Mouse (Mus musculus) ES-E14 (cell line): ENCODE measurements at regions not wholly inside any gene's neighbourhood (a gene's known extent, or its start where the extent isn't known, plus 50 kb on each side); places are given as distances from the start of the nearest gene placed in this dataset.

Experiments
- CHD2 ChIP-seq: IDR thresholded peaks from 2 replicates; pipeline ENCODE4 v1.6.1; 2014; ENCODE audit warnings: mild to moderate bottlenecking, low read depth, low read length, inconsistent platforms
- HCFC1 ChIP-seq: IDR thresholded peaks from 2 replicates; pipeline ENCODE4 v1.6.1; 2012; ENCODE audit warnings: low read length, inconsistent platforms, borderline replicate concordance; ENCODE audit not compliant: insufficient read depth
- MAFK ChIP-seq: IDR thresholded peaks from 2 replicates; pipeline ENCODE4 v1.6.1; 2014; ENCODE audit warnings: mild to moderate bottlenecking, low read depth, low read length, inconsistent platforms; ENCODE audit not compliant: insufficient read depth
- ZNF384 ChIP-seq: IDR thresholded peaks from 2 replicates; pipeline ENCODE4 v1.6.1; 2012; ENCODE audit warnings: low read depth, low read length, inconsistent platforms

- no peak for TF ChIP-seq CHD2
- no peak for TF ChIP-seq ZNF384
- TF ChIP-seq MAFK: no peak
- TF ChIP-seq HCFC1: no peak
Observed at GRCm38 (mm10) chr7:133378338-133378737, 223.6 kb downstream of the Tex36 start.
